Mouse (Mus musculus) CH12.LX (cell line): Measurements from ENCODE around the gene Itpr2. TPM values are rescaled to one million over a fixed set of nuclear protein-coding genes. Genes with fewer than 3 reads are reported as not detected.

Experiments used
- DNase-seq: peaks from one replicate; pipeline ENCODE4 v3.0.0-alpha.2; 2013; ENCODE audit errors: extremely low read depth
- H3K27ac ChIP-seq: 2 replicates; pipeline ENCODE4 v1.5.1; 2012; ENCODE audit warnings: low read depth, mild to moderate bottlenecking, control low read depth, moderate library complexity; ENCODE audit not compliant: insufficient read depth
- H3K27me3 ChIP-seq: replicated peaks from 2 replicates; pipeline ENCODE3; 2012; ENCODE audit warnings: inconsistent platforms
- H3K36me3 ChIP-seq, 2 experiments: replicated peaks in 1 of 2; 2 replicates each; pipeline versions ENCODE3 to v1.6.1; 2012; ENCODE audit warnings: inconsistent platforms in 1 of 2, low read length in 1 of 2, mild to moderate bottlenecking in 1 of 2, mixed read lengths in 1 of 2, moderate library complexity in 1 of 2; ENCODE audit not compliant: control insufficient read depth in 1 of 2, insufficient read depth in 1 of 2
- H3K4me1 ChIP-seq, 2 experiments: 2 replicates each; pipeline ENCODE4 v1.6.1; 2012; ENCODE audit warnings: inconsistent platforms in 1 of 2, moderate library complexity in 1 of 2; ENCODE audit not compliant: insufficient read depth in 2 of 2, control insufficient read depth in 1 of 2
- H3K4me2 ChIP-seq: 2 replicates; pipeline ENCODE4 v1.6.1; 2012; ENCODE audit warnings: low read depth, mild to moderate bottlenecking, control low read depth; ENCODE audit not compliant: poor library complexity, insufficient read depth, severe bottlenecking
- H3K4me3 ChIP-seq, 3 experiments: fragments of 150-350 bp in 1 of 3; sonication (generic) in 1 of 3; replicated peaks in 1 of 3; 2 replicates each; pipeline versions ENCODE3 to v1.5.1; 2011 to 2012; ENCODE audit warnings: low read depth in 2 of 3, low read length in 2 of 3, mild to moderate bottlenecking in 2 of 3, moderate library complexity in 2 of 3, control low read depth in 1 of 3, improper control_type of control experiment in 1 of 3, inconsistent platforms in 1 of 3, mixed read lengths in 1 of 3; ENCODE audit not compliant: poor library complexity in 1 of 3
- H3K79me2 ChIP-seq: replicated peaks from 2 replicates; pipeline ENCODE4 v1.6.1; 2012; ENCODE audit warnings: mild to moderate bottlenecking, moderate library complexity; ENCODE audit not compliant: control insufficient read depth, poor library complexity, insufficient read depth, severe bottlenecking; ENCODE audit errors: extremely low read depth
- H3K9ac ChIP-seq: 2 replicates; pipeline ENCODE4 v1.6.1; 2012; ENCODE audit warnings: low read depth, mild to moderate bottlenecking, control low read depth, moderate library complexity; ENCODE audit not compliant: insufficient read depth
- H3K9me3 ChIP-seq: replicated peaks from 2 replicates; pipeline ENCODE3; 2012; ENCODE audit warnings: low read length, inconsistent platforms, mixed read lengths
- CHD1 ChIP-seq: IDR thresholded peaks from 2 replicates; pipeline ENCODE4 v1.6.1; 2012; ENCODE audit warnings: low read depth, low read length, improper control_type of control experiment, inconsistent platforms
- CHD2 ChIP-seq: IDR thresholded peaks from 2 replicates; pipeline ENCODE4 v1.6.1; 2011; ENCODE audit warnings: low read length, improper control_type of control experiment
- CTCF ChIP-seq, 2 experiments: IDR thresholded peaks in 1 of 2; conservative IDR thresholded peaks in 1 of 2; 2 replicates each; pipeline ENCODE4 v1.5.1; 2011 to 2012; ENCODE audit warnings: low read depth in 2 of 2, low read length in 2 of 2, improper control_type of control experiment in 1 of 2, inconsistent platforms in 1 of 2, mild to moderate bottlenecking in 1 of 2, moderate library complexity in 1 of 2
- E2F4 ChIP-seq: IDR thresholded peaks from 2 replicates; pipeline ENCODE4 v1.6.1; 2011; ENCODE audit warnings: low read depth, low read length, improper control_type of control experiment; ENCODE audit not compliant: insufficient replicate concordance
- ELF1 ChIP-seq: IDR thresholded peaks from 2 replicates; pipeline ENCODE4 v1.6.1; 2014; ENCODE audit warnings: low read depth, mild to moderate bottlenecking, inconsistent platforms, low read length, improper control_type of control experiment
- EP300 ChIP-seq: IDR thresholded peaks from 2 replicates; pipeline ENCODE4 v1.6.1; 2011; ENCODE audit warnings: low read length, improper control_type of control experiment
- ETS1 ChIP-seq: conservative IDR thresholded peaks from 2 replicates; pipeline ENCODE4 v1.6.1; 2012; ENCODE audit warnings: low read depth, mild to moderate bottlenecking, inconsistent platforms, low read length, improper control_type of control experiment, moderate library complexity
- GABPA ChIP-seq: IDR thresholded peaks from 2 replicates; pipeline ENCODE4 v1.6.1; 2012; ENCODE audit warnings: low read depth, low read length, improper control_type of control experiment, inconsistent platforms; ENCODE audit not compliant: insufficient replicate concordance
- IRF4 ChIP-seq: IDR thresholded peaks from 2 replicates; pipeline ENCODE4 v1.6.1; 2014; ENCODE audit warnings: low read depth, mild to moderate bottlenecking, inconsistent platforms, low read length, improper control_type of control experiment
- MAFK ChIP-seq: IDR thresholded peaks from 2 replicates; pipeline ENCODE4 v1.6.1; 2011; ENCODE audit warnings: low read length, improper control_type of control experiment; ENCODE audit not compliant: insufficient replicate concordance
- MAX ChIP-seq: IDR thresholded peaks from 2 replicates; pipeline ENCODE4 v1.6.1; 2011; ENCODE audit warnings: low read length, improper control_type of control experiment
- MAZ ChIP-seq: IDR thresholded peaks from 2 replicates; pipeline ENCODE4 v1.6.1; 2012; ENCODE audit warnings: low read depth, mild to moderate bottlenecking, inconsistent platforms, low read length, improper control_type of control experiment, moderate library complexity
- MEF2A ChIP-seq: IDR thresholded peaks from 2 replicates; pipeline ENCODE4 v1.6.1; 2014; ENCODE audit warnings: low read depth, mild to moderate bottlenecking, inconsistent platforms, low read length, improper control_type of control experiment, borderline replicate concordance
- NELFE ChIP-seq: IDR thresholded peaks from 2 replicates; pipeline ENCODE4 v1.6.1; 2011; ENCODE audit warnings: low read depth, low read length, improper control_type of control experiment
- POLR2AphosphoS2 ChIP-seq: IDR thresholded peaks from 2 replicates; pipeline ENCODE4 v1.6.1; 2011; ENCODE audit warnings: low read depth, low read length, improper control_type of control experiment
- RCOR1 ChIP-seq: conservative IDR thresholded peaks from 2 replicates; pipeline ENCODE4 v1.6.1; 2012; ENCODE audit warnings: low read depth, mild to moderate bottlenecking, inconsistent platforms, low read length, improper control_type of control experiment
- SIN3A ChIP-seq: IDR thresholded peaks from 2 replicates; pipeline ENCODE4 v1.6.1; 2012; ENCODE audit warnings: low read length, improper control_type of control experiment, inconsistent platforms
- SMC3 ChIP-seq: IDR thresholded peaks from 2 replicates; pipeline ENCODE4 v1.6.1; 2011; ENCODE audit warnings: low read depth, low read length, improper control_type of control experiment
- TBP ChIP-seq: conservative IDR thresholded peaks from 2 replicates; pipeline ENCODE4 v1.6.1; 2011; ENCODE audit warnings: low read depth, low read length, improper control_type of control experiment
- TCF12 ChIP-seq: IDR thresholded peaks from 2 replicates; pipeline ENCODE4 v1.6.1; 2014; ENCODE audit warnings: low read depth, mild to moderate bottlenecking, inconsistent platforms, low read length, improper control_type of control experiment
- UBTF ChIP-seq: IDR thresholded peaks from 2 replicates; pipeline ENCODE4 v1.6.1; 2012; ENCODE audit warnings: low read depth, mild to moderate bottlenecking, inconsistent platforms, low read length, improper control_type of control experiment, moderate library complexity
- USF1 ChIP-seq: IDR thresholded peaks from 2 replicates; pipeline ENCODE4 v1.6.1; 2014; ENCODE audit warnings: low read depth, mild to moderate bottlenecking, inconsistent platforms, low read length, improper control_type of control experiment
- USF2 ChIP-seq: conservative IDR thresholded peaks from 2 replicates; pipeline ENCODE4 v1.6.1; 2011; ENCODE audit warnings: low read depth, low read length, improper control_type of control experiment
- ZC3H11A ChIP-seq: IDR thresholded peaks from 2 replicates; pipeline ENCODE4 v1.6.1; 2012; ENCODE audit warnings: low read depth, mild to moderate bottlenecking, inconsistent platforms, low read length, improper control_type of control experiment
- ZKSCAN1 ChIP-seq: IDR thresholded peaks from 2 replicates; pipeline ENCODE4 v1.6.1; 2012; ENCODE audit warnings: low read depth, inconsistent platforms, low read length, improper control_type of control experiment, borderline replicate concordance
- ZNF384 ChIP-seq: IDR thresholded peaks from 2 replicates; pipeline ENCODE4 v1.6.1; 2012; ENCODE audit warnings: low read depth, low read length, improper control_type of control experiment, inconsistent platforms
- dilution Hi-C: fragments of 300-500 bp; cut with MboI; formaldehyde crosslinking; loops from 2 replicates; pipeline ENCODE4 v1.14.3; 2020; ENCODE audit warnings: low sequenced_read_pairs; ENCODE audit not compliant: extremely low pct_unique_long_range_greater_than_20kb, extremely low pct_ligation_motif_present
- in situ Hi-C: fragments of 300-500 bp; cut with MboI; formaldehyde crosslinking; loops from 3 replicates; pipeline ENCODE4 v1.14.3; 2019; ENCODE audit warnings: low sequenced_read_pairs, low pct_ligation_motif_present, low pct_unique_long_range_greater_than_20kb, mixed read lengths
- polyA plus RNA-seq: library from polyadenylated mRNA; unstranded; fragments of >175 nt; gene quantifications from 2 replicates; pipeline ENCODE4 v1.2.1, GENCODE M21; 2012; ENCODE audit warnings: low read depth; ENCODE audit not compliant: insufficient read length
- total RNA-seq, 2 experiments: library from RNA; depleted of rRNA; stranded (reverse); fragments of 300-350 nt in 1 of 2; fragments of >200 nt in 1 of 2; gene quantifications; 2 replicates each; pipeline ENCODE4 v1.2.3; 2012 to 2014

The Itpr2 gene
- total and polyA plus RNA-seq, 3 experiments, result 3.5 to 8.9 (median 4.4) TPM

GRCm38 (mm10) chr6:146535501-146535900 is 33.5 kb upstream of the Itpr2 start:
- H3K4me2 ChIP-seq, result no peak overlapping the region
- no peak overlapping the region for H3K27ac ChIP-seq
- no peaks in the 10 kb centered on the region for H3K79me2 ChIP-seq
- H3K36me3 ChIP-seq, result no peaks in the 10 kb centered on the region
- H3K4me1 ChIP-seq, result peaks cover 9 to 24% of the 10 kb centered on the region in 2 experiments
- TF ChIP-seq SIN3A, result no peak
- no peak for TF ChIP-seq USF1
- no peak for TF ChIP-seq EP300
- TF ChIP-seq TBP, result no peak
- no peak for TF ChIP-seq SMC3
- no peak for TF ChIP-seq MAX
- TF ChIP-seq ZC3H11A, result no peak
- no peak for TF ChIP-seq ZKSCAN1
- TF ChIP-seq TCF12, result no peak
- TF ChIP-seq POLR2AphosphoS2, result no peak
- no peak for TF ChIP-seq CHD1
- no peak for TF ChIP-seq NELFE
- TF ChIP-seq RCOR1, result no peak
- TF ChIP-seq MEF2A, result no peak
- TF ChIP-seq ZNF384, result no peak
- no peak for TF ChIP-seq CHD2
- in situ Hi-C loops, result no loop called here
- peaks cover 3% of the 10 kb centered on the region for H3K27me3 ChIP-seq
- H3K9ac ChIP-seq, result no peak overlapping the region
- no peak overlapping the region for H3K4me3 ChIP-seq
- H3K9me3 ChIP-seq, result peaks cover 2% of the 10 kb centered on the region
- dilution Hi-C loops, result no loop called here
- DNase-seq, result no peak

DNA sequence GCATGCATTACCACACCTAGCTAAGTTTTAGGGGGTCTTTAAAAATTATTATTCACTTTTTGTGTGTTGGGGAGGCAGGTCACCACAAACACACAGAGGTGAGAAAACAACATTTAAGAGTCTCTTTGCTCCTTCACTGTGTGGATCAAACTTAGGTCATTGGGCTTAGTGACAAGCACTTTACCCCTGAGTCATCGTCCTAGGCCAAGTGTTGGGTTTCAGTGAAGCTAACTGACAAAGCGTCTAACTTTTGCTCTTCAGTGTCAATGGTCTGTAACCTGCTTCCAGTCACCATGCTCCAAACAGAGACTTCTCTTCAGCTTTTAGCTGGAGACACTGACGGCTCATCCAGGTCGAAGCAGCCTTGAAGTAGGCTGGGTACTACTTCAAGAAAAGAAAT is 31.1 kb upstream of the Itpr2 start:
- dilution Hi-C loops, result no loop called here

More for the DNA sequence above, 31.1 kb upstream of the Itpr2 start:
- TF ChIP-seq ELF1 (no peak), MAFK (no peak), E2F4 (no peak), RCOR1 (no peak), ZKSCAN1 (no peak), UBTF (no peak), IRF4 (no peak), CTCF (conservative IDR thresholded peaks at IDR 0.05 in 1 of 2, IDR thresholded peaks at IDR 0.05 in 1 of 2; ENCODE audit: low read depth in 2 of 2, low read length in 2 of 2) (no peak), GABPA (no peak), ETS1 (no peak), MAZ (no peak), USF2 (no peak), TCF12 (no peak)
- no peak for DNase-seq
- Histone ChIP-seq H3K27me3 (peaks cover 3% of the 10 kb centered on the region), H3K36me3 (no peaks in the 10 kb centered on the region), H3K79me2 (no peaks in the 10 kb centered on the region), H3K9me3 (peaks cover 2% of the 10 kb centered on the region), H3K27ac (no peak overlapping the region), H3K4me3 (no peak overlapping the region), H3K4me1 (peaks cover 15 to 34% of the 10 kb centered on the region in 2 experiments), H3K9ac (no peak overlapping the region), H3K4me2 (no peak overlapping the region)
- in situ Hi-C loops, result no loop called here
